Mouse (Mus musculus) natural killer cell, adult 2 months (primary cell): ENCODE data around the gene Cdsn.

Source experiments
- DNase-seq, 2 experiments: peaks; one replicate each; pipeline ENCODE4 v3.0.0; 2022; ENCODE audit warnings: low spot score in 2 of 2

Gene Cdsn

GRCm38 (mm10) chr17:35534343-35534742, 17.6 kb upstream of the Cdsn start:
- DNase-seq: peak; percentile 57 to 67

DNA sequence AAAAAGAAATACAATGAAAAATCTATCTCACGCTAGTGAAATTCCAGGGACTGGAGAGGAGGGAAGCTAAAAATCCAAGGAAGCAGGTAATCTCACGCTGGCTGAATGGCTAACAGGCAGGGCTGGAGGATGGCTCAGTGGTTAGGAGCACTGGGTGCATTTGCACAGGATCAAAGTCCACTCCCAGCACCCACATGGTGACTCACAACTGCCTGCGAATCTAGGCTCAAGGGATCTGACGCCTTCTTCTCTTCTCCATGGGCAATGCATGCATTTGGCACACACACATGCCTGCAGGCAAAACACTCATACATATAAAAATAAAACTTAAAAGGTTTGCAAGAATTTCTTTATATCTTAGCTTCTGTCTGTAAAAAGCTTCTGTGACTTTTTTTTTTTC, 14.5 kb upstream of the Cdsn start:
- DNase-seq: no peak

DNA sequence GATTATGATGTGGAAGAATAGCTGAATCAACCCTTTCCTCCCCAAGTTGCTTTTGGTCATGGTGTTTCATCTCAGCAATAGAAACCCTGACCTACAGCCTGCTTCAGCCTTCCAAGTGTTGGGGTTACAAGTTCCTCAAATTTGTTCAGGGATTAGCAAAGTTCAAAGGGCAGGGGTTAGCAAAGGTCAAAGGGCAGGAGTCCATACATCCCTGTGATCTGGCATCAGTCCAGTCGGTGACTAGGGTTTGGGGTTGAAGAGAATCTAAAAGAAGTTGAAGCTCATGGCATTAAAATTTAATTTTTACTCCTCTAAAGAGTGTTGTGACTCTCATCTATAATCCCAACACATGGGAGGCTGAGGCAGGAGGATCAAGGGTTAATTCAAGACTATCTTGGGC, 13.5 kb upstream of the Cdsn start:
- no peak for DNase-seq

GRCm38 (mm10) chr17:35539540-35539939, 12.4 kb upstream of the Cdsn start:
- no peak for DNase-seq

GRCm38 (mm10) chr17:35542761-35543411, 9.0 kb upstream of the Cdsn start:
- DNase-seq: no peak

- no peak for DNase-seq
Observed at GRCm38 (mm10) chr17:35543412-35543861, 8.5 kb upstream of the Cdsn start.

DNA sequence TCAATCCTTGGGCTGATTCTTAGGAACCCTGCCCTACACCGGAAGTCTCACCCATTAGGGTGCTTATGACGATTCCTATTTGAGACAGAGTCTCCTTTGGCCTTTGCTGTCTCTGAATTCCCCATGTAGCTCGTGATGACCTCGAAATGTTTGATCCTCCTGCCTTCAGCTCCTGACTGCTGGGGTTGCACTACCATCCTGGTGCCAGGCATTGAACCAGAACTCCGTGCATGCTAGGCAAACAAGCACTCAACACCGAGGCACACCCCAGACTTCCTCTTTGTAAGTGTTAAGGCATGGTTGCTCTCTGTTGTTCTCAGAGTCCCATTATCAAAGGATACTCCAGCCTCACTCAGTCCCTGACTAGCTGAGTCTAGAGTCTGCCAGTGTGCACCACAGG, 7.9 kb upstream of the Cdsn start:
- DNase-seq: peak in 1 of 2 experiments; percentile 23

- DNase-seq: peak; percentile 37 to 49
Observed at GRCm38 (mm10) chr17:35544680-35545079, 7.2 kb upstream of the Cdsn start.

GRCm38 (mm10) chr17:35547465-35547864, 4.5 kb upstream of the Cdsn start:
- DNase-seq: no peak

- no peak for DNase-seq
Observed at GRCm38 (mm10) chr17:35548636-35549035, 3.3 kb upstream of the Cdsn start.

DNA sequence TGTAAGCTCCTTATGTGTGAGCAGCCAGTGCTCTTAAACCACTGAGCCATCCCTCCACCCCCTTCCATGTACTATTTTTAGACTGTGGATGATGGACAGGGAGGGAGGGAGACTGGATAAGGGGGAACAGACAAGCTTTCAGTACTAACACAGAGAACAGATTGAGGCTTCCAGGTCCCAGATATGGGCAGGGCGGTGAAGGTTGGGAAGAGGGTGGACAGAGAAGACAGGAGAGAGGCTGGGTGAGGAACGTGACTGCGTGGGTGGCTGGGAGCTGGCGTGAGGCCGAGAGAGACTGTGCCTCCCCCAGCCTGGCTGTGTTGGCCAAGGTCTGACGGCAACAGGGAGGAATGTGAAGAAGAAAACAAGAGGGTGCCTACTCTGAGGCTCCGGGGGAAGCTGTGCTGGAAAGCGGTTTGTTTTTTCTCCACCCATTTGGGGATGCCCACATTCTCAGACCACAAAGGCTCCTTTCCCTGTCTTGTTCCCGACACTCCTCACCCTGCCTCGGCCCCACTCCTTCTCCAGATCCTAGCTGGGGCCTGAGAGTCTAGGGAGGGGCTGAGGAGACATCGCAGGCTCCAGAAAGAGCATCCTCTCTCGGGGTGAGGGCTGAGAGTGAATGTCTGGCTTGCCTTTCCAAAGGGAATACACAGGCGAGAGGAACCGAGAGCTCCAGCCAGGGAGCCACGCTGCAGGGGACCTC, 2.3 kb upstream of the Cdsn start:
- DNase-seq: no peak

DNA sequence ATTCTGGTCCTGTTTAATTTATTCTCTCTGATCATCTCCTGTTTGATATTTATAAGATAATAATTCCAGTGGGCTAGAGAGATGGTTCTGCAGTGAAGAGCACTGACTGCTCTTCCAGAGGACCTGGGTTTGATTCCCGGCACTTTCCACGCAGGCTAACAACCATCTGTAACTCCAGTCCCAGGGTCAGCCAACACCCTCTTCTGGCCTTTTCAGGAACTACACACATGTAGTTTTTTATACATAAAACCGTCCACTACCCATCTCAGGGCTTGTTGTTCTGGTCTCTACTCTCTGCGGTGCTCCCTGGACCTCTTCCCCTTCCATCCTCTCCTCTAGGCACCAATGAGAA, 1.8 kb upstream of the Cdsn start:
- DNase-seq: no peak

DNA sequence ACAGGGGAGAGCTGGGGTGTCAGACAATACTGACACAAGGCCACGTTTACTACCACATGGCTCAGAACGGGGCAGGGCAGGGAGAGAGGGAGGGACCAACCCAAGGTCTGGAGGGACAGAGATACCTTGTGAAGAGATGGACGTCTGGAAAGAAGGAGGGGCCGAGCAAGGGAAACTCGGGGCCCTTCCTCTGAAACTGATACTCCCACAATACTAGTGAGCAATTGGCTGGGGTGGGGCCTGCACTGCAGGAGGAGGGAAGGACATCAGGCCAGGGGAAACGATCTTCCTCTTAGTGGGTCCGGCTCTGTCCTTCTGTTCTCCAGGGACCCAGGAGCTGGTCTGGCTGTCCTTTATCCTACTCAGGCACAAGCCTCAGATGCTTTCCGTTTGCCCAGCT, 1.1 kb upstream of the Cdsn start:
- DNase-seq: no peak

- DNase-seq: no peak
Observed at GRCm38 (mm10) chr17:35554321-35554720, 2.4 kb downstream of the Cdsn start.

- DNase-seq: no peak
Observed at GRCm38 (mm10) chr17:35554761-35555397, 3.0 kb downstream of the Cdsn start.

DNA sequence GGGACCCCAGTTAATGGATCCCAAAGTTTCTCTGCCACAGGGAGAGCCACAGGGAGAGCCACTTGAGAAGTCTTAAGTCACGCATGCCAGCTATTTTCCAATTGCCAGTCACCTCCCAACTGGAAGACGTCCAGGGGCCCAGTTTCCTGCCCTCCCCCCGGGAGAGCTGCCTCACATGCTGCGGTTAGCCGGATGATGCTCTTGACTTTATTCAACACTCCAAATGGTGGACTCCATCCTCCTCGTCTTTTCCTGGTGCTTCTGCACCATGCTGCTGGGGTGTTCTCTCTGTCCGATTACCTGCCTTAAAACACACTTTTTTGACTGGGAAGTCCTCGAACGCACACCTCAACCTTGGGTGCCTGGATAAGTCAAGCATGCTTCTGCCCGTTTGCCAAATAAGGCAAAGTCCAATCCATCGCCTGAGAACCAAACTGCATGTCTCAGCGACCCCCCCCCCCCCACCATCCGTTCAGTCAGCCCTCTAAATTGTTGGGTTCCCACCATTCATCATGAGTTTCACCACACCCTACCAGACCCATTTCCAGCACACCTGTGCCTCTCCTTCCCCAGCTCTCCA, 4.3 kb downstream of the Cdsn start:
- DNase-seq: no peak

DNA sequence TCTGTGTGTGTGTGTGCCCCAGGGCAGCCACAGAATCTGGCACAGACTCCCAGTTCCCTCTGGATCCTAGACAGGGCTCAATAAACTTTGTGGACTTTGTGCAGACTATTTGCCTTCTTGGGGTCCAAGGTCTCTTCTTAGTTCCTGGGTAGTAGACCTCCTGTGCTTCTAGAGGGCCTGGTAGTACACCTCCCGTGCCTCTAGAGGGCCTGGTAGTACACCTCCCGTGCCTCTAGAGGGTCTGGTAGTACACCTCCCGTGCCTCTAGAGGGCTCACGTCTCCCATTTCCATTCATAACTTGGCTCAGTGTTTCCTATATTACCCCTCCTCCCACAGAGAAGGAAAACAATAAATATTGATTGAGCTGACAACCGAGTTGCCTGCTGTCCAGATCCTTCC, 4.9 kb downstream of the Cdsn start:
- peak in 1 of 2 experiments; percentile 48 for DNase-seq

DNA sequence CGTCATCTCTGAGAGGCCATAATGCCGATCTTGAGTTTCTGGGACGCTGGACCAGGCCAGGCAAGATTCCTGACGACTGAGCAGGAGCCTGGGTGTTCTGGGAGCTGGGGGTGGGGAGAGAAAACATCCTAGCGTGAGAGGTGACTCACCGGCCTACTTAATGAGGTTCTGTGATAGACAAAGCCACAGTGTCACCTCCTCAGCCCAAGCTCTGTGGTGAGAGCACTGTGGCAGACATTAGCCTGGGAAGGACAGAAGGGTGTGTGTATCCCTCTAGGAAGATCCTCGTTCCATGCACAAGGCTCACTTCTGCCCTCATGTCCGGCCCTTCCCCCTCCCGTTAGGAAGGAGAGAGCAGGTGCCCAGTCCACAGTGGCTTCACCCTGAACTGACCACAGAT, 5.4 kb downstream of the Cdsn start:
- no peak for DNase-seq

- no peak for DNase-seq
Observed at GRCm38 (mm10) chr17:35558216-35558615, 6.3 kb downstream of the Cdsn start.

DNA sequence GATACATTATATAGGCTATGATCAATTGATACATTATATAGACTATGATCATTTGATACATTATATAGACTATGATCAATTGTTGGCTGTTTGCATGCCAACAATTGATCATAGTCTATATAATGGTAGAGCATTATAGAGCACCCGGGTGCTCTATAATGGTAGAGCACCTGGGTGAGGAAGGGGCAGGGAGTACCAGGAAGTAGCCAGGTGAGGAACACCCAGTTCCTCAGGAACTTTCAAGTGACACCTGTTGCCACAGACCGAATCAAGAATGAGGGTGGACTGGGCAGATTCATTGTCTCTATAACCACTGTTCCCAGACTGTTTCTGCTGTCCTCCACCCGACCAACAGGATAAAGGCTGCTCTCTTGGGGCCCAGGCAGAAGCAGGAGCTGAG, 15.2 kb downstream of the Cdsn start, which contains the start of gene 2300002M23Rik:
2300002M23Rik (plus strand) TSS at position 301 of the 400 bp plus-strand sequence.
- DNase-seq: no peak

DNA sequence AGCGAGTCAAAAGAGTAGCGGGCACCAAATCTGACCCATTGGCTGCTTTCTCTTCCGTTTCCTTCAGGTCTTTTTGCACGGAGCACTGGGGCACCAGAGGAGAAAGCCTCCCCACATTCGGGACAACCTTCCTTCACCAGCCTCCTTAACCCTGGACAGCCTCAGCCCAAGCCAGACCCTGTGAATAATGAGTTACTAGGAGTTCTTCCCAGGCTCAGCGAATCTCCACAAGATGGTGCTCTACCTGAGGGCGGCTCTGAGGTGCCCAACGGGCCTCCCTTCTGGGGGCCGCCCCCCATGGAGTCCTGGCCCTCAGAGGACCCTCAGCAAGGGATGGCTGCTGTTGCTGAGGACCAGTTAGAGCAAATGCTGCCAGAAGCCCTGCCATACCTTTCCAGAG, 15.8 kb downstream of the Cdsn start:
- no peak for DNase-seq

GRCm38 (mm10) chr17:35569091-35569944, 17.4 kb downstream of the Cdsn start:
- DNase-seq: no peak
